Mouse (Mus musculus): ENCODE data around the gene Fam166a. TPM values are rescaled to one million over a fixed set of nuclear protein-coding genes. Genes with fewer than 3 reads are reported as not detected.

Gene Fam166a
- total RNA-seq, 2 experiments from 2014 or later: not detected

GRCm38 (mm10) chr2:25267241-25267640 is 48.7 kb downstream of the Fam166a start:
- no peak for DNase-seq (ENCODE audit: low spot score)

DNA sequence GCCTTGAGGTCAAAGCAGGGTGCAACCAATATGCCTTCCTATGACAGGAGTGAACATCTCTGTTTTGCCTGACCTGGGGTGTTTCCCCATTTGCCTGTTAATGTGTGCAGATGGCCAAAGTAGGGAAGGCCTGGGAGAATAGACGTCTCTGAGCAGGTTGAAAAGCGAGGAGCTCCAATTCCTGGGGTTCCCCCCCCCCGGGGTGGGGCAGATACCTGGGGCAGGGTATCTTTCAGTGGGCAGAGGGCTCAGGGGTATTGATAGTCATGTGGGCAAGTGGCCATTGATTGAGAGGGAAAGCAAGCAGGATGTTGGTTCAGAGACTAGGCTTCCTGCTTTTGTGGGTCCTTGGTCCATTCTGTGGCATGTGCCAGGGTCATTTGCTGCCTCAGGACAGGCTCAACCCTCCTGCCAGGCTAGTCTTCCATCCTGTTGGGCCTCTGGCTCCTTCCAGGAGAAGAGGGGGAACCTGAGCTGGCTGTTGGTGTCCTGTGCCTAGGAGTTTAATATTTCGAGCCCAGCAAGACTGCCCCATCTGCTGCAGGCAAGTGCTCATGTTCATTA is 49.3 kb downstream of the Fam166a start:
- DNase-seq (ENCODE audit: low spot score): no peak

Other genes starting within 250 kb of the Fam166a start
- gene Mrpl41, start 243.6 kb upstream of the Fam166a start, total RNA-seq (2021): 10 to 100 TPM; 38.1 TPM
- gene Pnpla7, start 242.7 kb upstream of the Fam166a start, total RNA-seq (2021): 10 to 100 TPM; 34.9 to 45.5 TPM
- gene Nsmf, start 164.4 kb upstream of the Fam166a start, total RNA-seq (2021): 10 to 100 TPM in 1 of 2 experiments, 1 to 10 TPM in 1; 8.8 to 10.5 TPM
- not detected for gene Entpd8, start 138.4 kb upstream of the Fam166a start, total RNA-seq (2021)
- not detected for gene Noxa1, start 123.6 kb upstream of the Fam166a start, total RNA-seq (2021)
- gene Nrarp, start 38.0 kb upstream of the Fam166a start, total RNA-seq (2021): 1 to 10 TPM; 3.4 to 8.6 TPM
- 1 to 10 TPM in 1 of 2 experiments, under 1 TPM in 1; 0.84 to 1.2 TPM for gene Tor4a, start 21.9 kb upstream of the Fam166a start, total RNA-seq (2021)
- 10 to 100 TPM; 18.8 to 21.3 TPM for gene Nelfb, start 7.3 kb upstream of the Fam166a start, total RNA-seq (2021)
- gene Stpg3, start 4.1 kb upstream of the Fam166a start, total RNA-seq (2021): not detected
- gene Tubb4b, start 6.0 kb downstream of the Fam166a start, total RNA-seq (2021): 100 to 1,000 TPM; 224 to 228 TPM
- not detected for gene Slc34a3, start 15.6 kb downstream of the Fam166a start, total RNA-seq (2021)
- gene Rnf224, start 18.0 kb downstream of the Fam166a start, total RNA-seq (2021): not detected
- under 1 TPM; 0.50 to 0.74 TPM for gene Rnf208, start 23.5 kb downstream of the Fam166a start, total RNA-seq (2021)
- not detected for gene Cysrt1, start 23.7 kb downstream of the Fam166a start, total RNA-seq (2021)
- 1 to 10 TPM; 1.3 to 1.4 TPM for gene AL732309.1, start 28.1 kb downstream of the Fam166a start, total RNA-seq (2021)
- 10 to 100 TPM; 12.0 to 12.1 TPM for gene Tmem203, start 36.7 kb downstream of the Fam166a start, total RNA-seq (2021)
- gene Tprn, start 43.9 kb downstream of the Fam166a start, total RNA-seq (2021): 1 to 10 TPM; 2.9 to 3.8 TPM
- gene Ssna1, start 53.7 kb downstream of the Fam166a start, total RNA-seq (2021): 10 to 100 TPM; 27.9 to 30.9 TPM
- 10 to 100 TPM; 27.6 to 30.4 TPM for gene Anapc2, start 53.7 kb downstream of the Fam166a start, total RNA-seq (2021)
- gene Tmem210, start 69.4 kb downstream of the Fam166a start, total RNA-seq (2021): not detected
- not detected for gene Lrrc26, start 71.2 kb downstream of the Fam166a start, total RNA-seq (2021)
- gene Grin1, start 100.4 kb downstream of the Fam166a start, total RNA-seq (2021): not detected
- gene Man1b1, start 113.6 kb downstream of the Fam166a start, total RNA-seq (2021): 10 to 100 TPM; 14.0 to 15.2 TPM
- gene Dpp7, start 137.6 kb downstream of the Fam166a start, total RNA-seq (2021): 10 to 100 TPM; 15.2 to 17.9 TPM
- 1 to 10 TPM; 3.8 to 5.7 TPM for gene Uap1l1, start 146.9 kb downstream of the Fam166a start, total RNA-seq (2021)
- not detected for gene Sapcd2, start 153.6 kb downstream of the Fam166a start, total RNA-seq (2021)
- 1 to 10 TPM; 6.2 to 8.3 TPM for gene Entpd2, start 177.1 kb downstream of the Fam166a start, total RNA-seq (2021)
- gene Npdc1, start 180.6 kb downstream of the Fam166a start, total RNA-seq (2021): 10 to 100 TPM; 15.8 to 19.0 TPM
- gene Fut7, start 204.5 kb downstream of the Fam166a start, total RNA-seq (2021): not detected
- gene Abca2, start 210.0 kb downstream of the Fam166a start, total RNA-seq (2021): 10 to 100 TPM; 14.1 to 15.5 TPM
- gene Clic3, start 238.1 kb downstream of the Fam166a start, total RNA-seq (2021): 1 to 10 TPM in 1 of 2 experiments, under 1 TPM in 1; 0.39 to 1.0 TPM
- 10 to 100 TPM; 13.7 to 15.1 TPM for gene Paxx, start 242.3 kb downstream of the Fam166a start, total RNA-seq (2021)

All from gastrocnemius, adult 18-20 months (tissue).